Mouse (Mus musculus) liver, embryonic 12.5 days (tissue): ENCODE results near the gene Chp1. TPM values are rescaled to one million over a fixed set of nuclear protein-coding genes. Genes with fewer than 3 reads are reported as not detected.
A peak's percentile ranks its signal among the peaks of the same experiment; 100 is the strongest.
"Not testable (repeated sequence)": the region's sequence is repeated elsewhere in the genome, so short reads cannot be mapped to it uniquely, and the experiment has no call there.

ENCODE experiments used
- ATAC-seq: fragments of 200-750 bp; cut with Nextera tagmentation; 2 replicates; pipeline ENCODE4 v1.8.0; 2017; ENCODE audit warnings: moderate number of reproducible peaks, mild to moderate bottlenecking, moderate library complexity
- H3K27ac ChIP-seq: fragments of 300-500 bp; sonication (generic); 2 replicates; pipeline ENCODE4 v1.5.1; 2016; ENCODE audit warnings: mild to moderate bottlenecking
- H3K27me3 ChIP-seq: fragments of 300-500 bp; sonication (generic); replicated peaks from 2 replicates; pipeline ENCODE4 v1.6.1; 2016; ENCODE audit warnings: mild to moderate bottlenecking, moderate library complexity
- H3K36me3 ChIP-seq: fragments of 300-500 bp; sonication (generic); 2 replicates; pipeline ENCODE4 v1.6.1; 2016; ENCODE audit warnings: mild to moderate bottlenecking, moderate library complexity
- H3K4me1 ChIP-seq: fragments of 300-500 bp; sonication (generic); 2 replicates; pipeline ENCODE4 v1.6.1; 2016
- H3K4me2 ChIP-seq: fragments of 300-500 bp; sonication (generic); 2 replicates; pipeline ENCODE4 v1.6.1; 2016; ENCODE audit warnings: mild to moderate bottlenecking, moderate library complexity
- H3K4me3 ChIP-seq: fragments of 300-500 bp; sonication (generic); 2 replicates; pipeline ENCODE4 v1.5.1; 2016; ENCODE audit warnings: mild to moderate bottlenecking, moderate library complexity
- H3K9ac ChIP-seq: fragments of 300-500 bp; sonication (generic); 2 replicates; pipeline ENCODE4 v1.6.1; 2016; ENCODE audit warnings: mild to moderate bottlenecking, moderate library complexity
- H3K9me3 ChIP-seq: fragments of 300-500 bp; sonication (generic); replicated peaks from 2 replicates; pipeline ENCODE4 v1.6.1; 2016; ENCODE audit warnings: mild to moderate bottlenecking, moderate library complexity
- WGBS: fragments of 180-500 bp; shearing (Covaris S2); methylation state at CpG from one replicate; pipeline ENCODE4 v1.1.7; 2016; ENCODE audit not compliant: insufficient replicate concordance; 5-methylcytosine and 5-hydroxymethylcytosine counted together
- polyA plus RNA-seq: library from polyadenylated mRNA; unstranded; fragments of >200 nt; fragmentation: Nextera tagmentation; extraction: Ambion mirVana; gene quantifications from 2 replicates; pipeline ENCODE4 v1.2.1, GENCODE M21; 2016

Chp1 gene
- polyA plus RNA-seq, 1 experiment from 2014 or later = 44.1 TPM

GRCm38 (mm10) chr2:119572471-119572870 lies 25.0 kb downstream of the Chp1 start:
- no peak overlapping the region for H3K4me2 ChIP-seq
- H3K27me3 ChIP-seq = no peaks in the 10 kb centered on the region
- H3K9ac ChIP-seq = no peak overlapping the region
- no peak overlapping the region for H3K4me3 ChIP-seq
- H3K4me1 ChIP-seq = peaks cover 5% of the 10 kb centered on the region
- no peak for ATAC-seq
- H3K36me3 ChIP-seq = peaks cover 34% of the 10 kb centered on the region
- H3K27ac ChIP-seq = no peak overlapping the region
- no peaks in the 10 kb centered on the region for H3K9me3 ChIP-seq
- WGBS = 79% methylated on average over 1 of the region's 1 CpGs

DNA sequence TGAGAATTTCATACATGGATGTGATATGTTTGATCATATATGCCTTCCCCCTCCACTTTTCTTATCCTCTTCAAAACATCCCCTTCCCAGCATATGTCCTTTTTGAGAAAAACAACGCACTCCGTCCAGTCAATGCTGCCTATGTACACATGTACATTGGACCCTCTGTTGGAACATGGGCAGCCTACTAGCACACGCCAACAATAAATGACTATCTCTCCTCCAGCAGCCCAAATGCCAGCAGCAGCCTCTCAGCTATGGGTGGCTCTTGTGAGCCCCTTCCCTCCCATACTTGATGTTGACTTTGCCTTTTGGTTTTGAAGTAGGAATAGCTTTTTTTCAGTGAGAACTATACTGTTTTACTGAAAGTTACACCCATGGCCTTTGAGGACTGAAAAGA lies 34.1 kb downstream of the Chp1 start:
- Histone ChIP-seq H3K36me3 (peaks cover 17% of the 10 kb centered on the region), H3K9me3 (no peaks in the 10 kb centered on the region), H3K27me3 (no peaks in the 10 kb centered on the region), H3K4me2 (no peak overlapping the region), H3K9ac (no peak overlapping the region), H3K4me1 (peaks cover 8% of the 10 kb centered on the region; the same call in 1 of the 2 replicates), H3K27ac (no peak overlapping the region), H3K4me3 (no peak overlapping the region)
- no peak for ATAC-seq
- WGBS = 75% methylated on average over 3 of the region's 3 CpGs

- ATAC-seq = no peak
- Histone ChIP-seq H3K4me3 (no peak overlapping the region), H3K9ac (0 out of 2 replicates have a peak overlapping the region, but pooled peaks have one; percentile 23), H3K4me2 (no peak overlapping the region), H3K36me3 (peaks cover 17% of the 10 kb centered on the region), H3K27me3 (no peaks in the 10 kb centered on the region), H3K4me1 (peaks cover 8% of the 10 kb centered on the region; the same call in 1 of the 2 replicates), H3K9me3 (no peaks in the 10 kb centered on the region), H3K27ac (no peak overlapping the region)
- 35% methylated on average over 2 of the region's 2 CpGs for WGBS
These were observed 35.9 kb downstream of the Chp1 start for GRCm38 (mm10) chr2:119583439-119583838.

- Histone ChIP-seq H3K4me3 (no peak overlapping the region), H3K9ac (no peak overlapping the region), H3K4me2 (no peak overlapping the region), H3K4me1 (peaks cover 8% of the 10 kb centered on the region; the same call in 1 of the 2 replicates), H3K27ac (no peak overlapping the region), H3K9me3 (no peaks in the 10 kb centered on the region), H3K36me3 (peaks cover 14% of the 10 kb centered on the region), H3K27me3 (no peaks in the 10 kb centered on the region)
- no peak for ATAC-seq
- WGBS = 54% methylated on average over 8 of the region's 8 CpGs
These were observed 36.8 kb downstream of the Chp1 start for GRCm38 (mm10) chr2:119584282-119584681.

- no peak overlapping the region for H3K27ac ChIP-seq
- no peaks in the 10 kb centered on the region for H3K27me3 ChIP-seq
- H3K4me3 ChIP-seq = no peak overlapping the region
- H3K36me3 ChIP-seq = peaks cover 17% of the 10 kb centered on the region
- no peaks in the 10 kb centered on the region for H3K9me3 ChIP-seq
- 13% methylated on average over 4 of the region's 4 CpGs for WGBS
- no peak overlapping the region for H3K9ac ChIP-seq
- peaks cover 8% of the 10 kb centered on the region; the same call in 1 of the 2 replicates for H3K4me1 ChIP-seq
- no peak overlapping the region for H3K4me2 ChIP-seq
- peak; percentile 69 for ATAC-seq
These were observed 39.9 kb downstream of the Chp1 start for GRCm38 (mm10) chr2:119587383-119587782.

- Histone ChIP-seq H3K9ac (no peak overlapping the region), H3K36me3 (peaks cover 10% of the 10 kb centered on the region), H3K27me3 (no peaks in the 10 kb centered on the region), H3K27ac (no peak overlapping the region), H3K4me1 (peaks cover 15% of the 10 kb centered on the region), H3K4me3 (no peak overlapping the region), H3K9me3 (no peaks in the 10 kb centered on the region), H3K4me2 (no peak overlapping the region)
- 78% methylated on average over 3 of the region's 3 CpGs for WGBS
- ATAC-seq = no peak
These were observed 43.8 kb downstream of the Chp1 start for GRCm38 (mm10) chr2:119591247-119591646.

- Histone ChIP-seq H3K4me1 (peaks cover 35% of the 10 kb centered on the region), H3K9me3 (no peaks in the 10 kb centered on the region), H3K4me2 (peak overlapping the region; percentile 74), H3K9ac (peak overlapping the region; percentile 95), H3K36me3 (peaks cover 33% of the 10 kb centered on the region), H3K27ac (peak overlapping the region; percentile 94), H3K27me3 (no peaks in the 10 kb centered on the region), H3K4me3 (peak overlapping the region; percentile 87)
- ATAC-seq = peak; percentile 26
- WGBS = 12% methylated on average over 7 of the region's 7 CpGs
These were observed 46.2 kb downstream of the Chp1 start for GRCm38 (mm10) chr2:119593765-119594112.

DNA sequence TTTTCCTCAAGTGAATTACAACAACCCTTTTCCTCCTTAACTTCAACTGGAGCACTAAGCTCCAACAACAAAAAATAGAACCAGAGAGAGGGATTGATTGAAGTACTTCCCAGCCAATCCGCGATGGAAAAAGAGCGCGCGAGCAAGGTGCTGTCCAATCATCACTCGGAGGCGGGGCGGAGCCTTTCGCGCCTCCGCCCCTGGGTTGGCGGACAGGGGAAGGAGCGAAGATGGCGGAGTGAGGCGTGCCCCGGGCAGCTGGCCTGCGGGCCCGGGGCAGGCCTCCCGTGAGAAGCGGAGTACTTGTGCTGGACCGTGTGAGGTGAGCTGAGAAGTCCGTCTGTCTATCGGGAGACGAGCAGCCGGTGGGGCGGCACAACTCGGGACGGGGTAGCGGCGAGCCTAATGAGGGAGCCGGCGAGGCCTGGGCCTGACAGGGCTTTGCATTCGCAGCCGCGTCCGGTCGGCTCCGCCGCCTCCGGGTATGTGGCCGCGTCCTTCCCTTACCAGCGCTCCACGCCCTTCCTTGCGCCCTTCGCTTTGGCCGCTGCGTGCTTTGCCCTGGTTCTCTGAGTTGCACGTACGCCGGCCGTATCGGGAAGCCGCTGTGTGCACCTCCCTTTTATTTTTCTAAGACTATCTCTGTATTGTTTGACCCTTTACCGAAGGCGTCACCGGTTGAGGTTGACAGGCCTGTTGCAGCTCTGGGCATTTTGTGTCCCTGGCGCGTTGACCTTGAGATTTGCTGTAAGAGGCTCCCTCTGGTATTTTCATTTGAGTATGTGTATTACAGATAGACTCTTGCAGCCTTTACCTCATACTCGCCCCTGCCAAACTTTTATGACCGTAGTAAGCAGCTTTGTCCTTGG lies 46.9 kb downstream of the Chp1 start:
- Histone ChIP-seq H3K4me2 (peak overlapping the region; percentile 74), H3K36me3 (peaks cover 39% of the 10 kb centered on the region), H3K4me3 (peak overlapping the region; percentile 87), H3K9me3 (no peaks in the 10 kb centered on the region), H3K27me3 (no peaks in the 10 kb centered on the region), H3K9ac (peak overlapping the region; percentile 95), H3K4me1 (peaks cover 35% of the 10 kb centered on the region), H3K27ac (peak overlapping the region; percentile 94)
- WGBS = under 1% methylated on average over 60 of the region's 61 CpGs
- ATAC-seq = peak; percentile 95

DNA sequence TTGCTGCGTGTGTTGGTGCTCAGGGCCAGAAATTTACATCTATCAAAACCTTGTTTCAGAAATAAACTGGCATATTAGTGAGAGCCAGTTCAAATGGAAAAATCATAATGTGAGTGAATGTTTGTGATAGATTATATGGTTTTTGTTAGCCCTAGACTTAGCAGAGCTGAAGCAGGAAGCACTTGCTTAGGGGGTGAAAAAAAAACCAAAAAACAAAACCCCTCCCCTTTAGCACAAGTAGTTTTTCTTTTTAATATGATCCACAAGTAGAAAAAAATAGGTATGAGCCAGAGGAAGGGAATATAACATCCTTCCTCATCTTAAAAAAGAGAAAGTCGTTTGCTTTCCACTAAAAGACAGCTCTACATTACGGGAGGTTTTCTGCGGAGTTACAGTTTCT lies 47.8 kb downstream of the Chp1 start:
- Histone ChIP-seq H3K27me3 (no peaks in the 10 kb centered on the region), H3K9me3 (no peaks in the 10 kb centered on the region), H3K36me3 (peaks cover 48% of the 10 kb centered on the region), H3K4me3 (peak overlapping the region; percentile 87), H3K27ac (peak overlapping the region; percentile 94), H3K4me2 (peak overlapping the region; percentile 74), H3K9ac (peak overlapping the region; percentile 95), H3K4me1 (peaks cover 42% of the 10 kb centered on the region)
- 30% methylated on average over 4 of the region's 4 CpGs for WGBS
- ATAC-seq = no peak

GRCm38 (mm10) chr2:119596781-119597330 lies 49.4 kb downstream of the Chp1 start:
- 60% methylated on average over 8 of the region's 8 CpGs for WGBS
- no peak overlapping the region for H3K27ac ChIP-seq
- peak overlapping the region; percentile 87; the same call in 1 of the 2 replicates for H3K4me3 ChIP-seq
- H3K27me3 ChIP-seq = no peaks in the 10 kb centered on the region
- no peak for ATAC-seq
- no peaks in the 10 kb centered on the region for H3K9me3 ChIP-seq
- H3K9ac ChIP-seq = peak overlapping the region; percentile 95; the same call in 1 of the 2 replicates
- peaks cover 56% of the 10 kb centered on the region for H3K36me3 ChIP-seq
- H3K4me2 ChIP-seq = peak overlapping the region; percentile 74
- peaks cover 55% of the 10 kb centered on the region for H3K4me1 ChIP-seq

DNA sequence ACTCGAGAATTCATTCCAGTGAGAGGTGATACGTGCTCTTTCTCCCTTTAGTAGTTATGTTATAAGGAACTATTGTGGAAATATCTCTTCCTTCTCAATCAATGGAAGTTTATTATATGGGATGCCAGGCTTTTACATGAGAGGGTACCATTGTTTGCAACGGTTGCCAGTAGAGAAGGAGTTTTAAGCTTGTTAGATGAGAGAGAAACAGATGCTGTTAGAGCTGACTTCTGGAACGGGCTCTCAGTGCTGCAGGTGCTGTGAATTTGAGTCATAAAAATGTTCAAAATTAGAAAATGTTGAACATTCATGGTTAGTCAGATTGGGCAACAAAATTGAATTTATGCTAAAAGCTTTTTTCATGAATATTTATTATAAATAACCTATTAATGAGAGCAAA lies 53.5 kb downstream of the Chp1 start:
- no peaks in the 10 kb centered on the region for H3K9me3 ChIP-seq
- H3K4me3 ChIP-seq = no peak overlapping the region
- ATAC-seq = no peak
- 87% methylated on average over 4 of the region's 4 CpGs for WGBS
- peaks cover 83% of the 10 kb centered on the region for H3K4me1 ChIP-seq
- no peak overlapping the region for H3K9ac ChIP-seq
- no peak overlapping the region for H3K4me2 ChIP-seq
- H3K27ac ChIP-seq = peak overlapping the region; percentile 10; the same call in 1 of the 2 replicates
- H3K27me3 ChIP-seq = no peaks in the 10 kb centered on the region
- peaks cover 89% of the 10 kb centered on the region for H3K36me3 ChIP-seq

DNA sequence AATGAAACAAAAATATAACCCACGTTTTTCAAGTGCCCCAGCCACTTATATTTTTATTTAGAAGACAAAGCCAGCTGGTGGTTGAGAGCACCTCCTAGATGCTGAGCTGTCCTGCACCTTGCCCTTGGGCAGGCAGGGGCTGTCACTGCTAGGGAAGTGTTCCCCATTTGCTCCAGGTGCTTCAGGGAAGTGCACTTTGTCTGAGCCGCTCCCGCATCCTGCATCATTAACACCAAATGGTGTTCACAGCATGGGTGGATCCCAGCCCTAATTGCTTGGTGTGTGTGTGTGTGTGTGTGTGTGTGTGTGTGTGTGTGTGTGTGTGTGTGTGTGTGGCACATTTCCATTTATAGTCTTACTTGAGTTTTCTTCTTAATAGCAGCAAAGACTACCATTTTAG lies 54.1 kb downstream of the Chp1 start:
- Histone ChIP-seq H3K27ac (peak overlapping the region; percentile 49), H3K4me2 (peak overlapping the region; percentile 25), H3K4me1 (peaks cover 83% of the 10 kb centered on the region), H3K36me3 (peaks cover 89% of the 10 kb centered on the region)
- not testable (repeated sequence) for H3K9me3 ChIP-seq, H3K27me3 ChIP-seq, H3K9ac ChIP-seq, H3K4me3 ChIP-seq, ATAC-seq
- 81% methylated on average over 3 of the region's 3 CpGs for WGBS
